Mouse (Mus musculus) hindbrain, embryonic 12.5 days (tissue): ENCODE measurements around the gene Nmt1. TPM values are rescaled to one million over a fixed set of nuclear protein-coding genes. Genes with fewer than 3 reads are reported as not detected.

Experiments used
- ATAC-seq: fragments of 200-750 bp; cut with Nextera tagmentation; 2 replicates; pipeline ENCODE4 v1.8.0; 2017; ENCODE audit warnings: moderate TSS enrichment; ENCODE audit not compliant: low FRiP score
- H3K27ac ChIP-seq: fragments of 300-500 bp; sonication (generic); 2 replicates; pipeline ENCODE4 v1.5.1; 2016; ENCODE audit warnings: mild to moderate bottlenecking
- H3K27me3 ChIP-seq: fragments of 300-500 bp; sonication (generic); 2 replicates; pipeline ENCODE4 v1.6.1; 2016; ENCODE audit warnings: mild to moderate bottlenecking
- H3K36me3 ChIP-seq: fragments of 300-500 bp; sonication (generic); 2 replicates; pipeline ENCODE4 v1.6.1; 2016; ENCODE audit warnings: mild to moderate bottlenecking
- H3K4me1 ChIP-seq: fragments of 300-500 bp; sonication (generic); 2 replicates; pipeline ENCODE4 v1.6.1; 2016
- H3K4me2 ChIP-seq: fragments of 300-500 bp; sonication (generic); replicated peaks from 2 replicates; pipeline ENCODE4 v1.6.1; 2016; ENCODE audit warnings: mild to moderate bottlenecking
- H3K4me3 ChIP-seq: fragments of 300-500 bp; sonication (generic); 2 replicates; pipeline ENCODE4 v1.5.1; 2016; ENCODE audit warnings: mild to moderate bottlenecking
- H3K9ac ChIP-seq: fragments of 300-500 bp; sonication (generic); 2 replicates; pipeline ENCODE4 v1.6.1; 2016; ENCODE audit warnings: mild to moderate bottlenecking, moderate library complexity
- H3K9me3 ChIP-seq: fragments of 300-500 bp; sonication (generic); replicated peaks from 2 replicates; pipeline ENCODE4 v1.6.1; 2016; ENCODE audit warnings: mild to moderate bottlenecking
- WGBS: fragments of 180-500 bp; shearing (Covaris S2); methylation state at CpG from one replicate; pipeline ENCODE4 v1.1.7; 2016; 5-methylcytosine and 5-hydroxymethylcytosine counted together
- polyA plus RNA-seq: library from polyadenylated mRNA; unstranded; fragments of >200 nt; fragmentation: Nextera tagmentation; extraction: Ambion mirVana; gene quantifications from 2 replicates; pipeline ENCODE4 v1.2.1, GENCODE M21; 2016

Nmt1 gene
- polyA plus RNA-seq, 1 experiment from 2014 or later = 40.3 TPM

- H3K27me3 ChIP-seq = peaks cover 11% of the 10 kb centered on the region
- WGBS = 56% methylated on average over 10 of the region's 10 CpGs
- no peaks in the 10 kb centered on the region for H3K9me3 ChIP-seq
- H3K4me3 ChIP-seq = no peak overlapping the region
- no peak for ATAC-seq
- H3K36me3 ChIP-seq = peaks cover 5% of the 10 kb centered on the region; the same call in 1 of the 2 replicates
- peaks cover 9% of the 10 kb centered on the region; the same call in 1 of the 2 replicates for H3K4me1 ChIP-seq
- H3K9ac ChIP-seq = no peak overlapping the region
- no peak overlapping the region for H3K27ac ChIP-seq
- no peak overlapping the region for H3K4me2 ChIP-seq
These were observed 46.2 kb downstream of the Nmt1 start for GRCm38 (mm10) chr11:103074121-103074650.

- H3K4me2 ChIP-seq = no peak overlapping the region
- no peak overlapping the region for H3K9ac ChIP-seq
- peaks cover 18% of the 10 kb centered on the region for H3K27me3 ChIP-seq
- H3K9me3 ChIP-seq = no peaks in the 10 kb centered on the region
- ATAC-seq = no peak
- no peak overlapping the region for H3K4me3 ChIP-seq
- H3K27ac ChIP-seq = no peak overlapping the region
- WGBS = 27% methylated on average over 10 of the region's 10 CpGs
- no peaks in the 10 kb centered on the region for H3K36me3 ChIP-seq
- peaks cover 9% of the 10 kb centered on the region for H3K4me1 ChIP-seq
These were observed 46.9 kb downstream of the Nmt1 start for GRCm38 (mm10) chr11:103074796-103075323.

GRCm38 (mm10) chr11:103076010-103076409 lies 48.0 kb downstream of the Nmt1 start:
- WGBS = 91% methylated on average over 7 of the region's 7 CpGs

GRCm38 (mm10) chr11:103076581-103076980 lies 48.6 kb downstream of the Nmt1 start:
- no peak overlapping the region for H3K9ac ChIP-seq
- no peaks in the 10 kb centered on the region for H3K36me3 ChIP-seq
- peaks cover 35% of the 10 kb centered on the region for H3K27me3 ChIP-seq
- H3K4me2 ChIP-seq = no peak overlapping the region
- H3K27ac ChIP-seq = no peak overlapping the region
- no peak for ATAC-seq
- peaks cover 20% of the 10 kb centered on the region for H3K4me1 ChIP-seq
- H3K9me3 ChIP-seq = no peaks in the 10 kb centered on the region
- WGBS = 80% methylated on average over 8 of the region's 8 CpGs
- H3K4me3 ChIP-seq = no peak overlapping the region

More at GRCm38 (mm10) chr11:103076010-103076409, 48.0 kb downstream of the Nmt1 start:
- Histone ChIP-seq H3K9ac (no peak overlapping the region), H3K36me3 (no peaks in the 10 kb centered on the region), H3K4me3 (no peak overlapping the region), H3K27ac (no peak overlapping the region), H3K4me1 (peaks cover 20% of the 10 kb centered on the region), H3K9me3 (no peaks in the 10 kb centered on the region), H3K27me3 (peaks cover 29% of the 10 kb centered on the region), H3K4me2 (no peak overlapping the region)
- ATAC-seq = no peak

GRCm38 (mm10) chr11:103078131-103078530 lies 50.1 kb downstream of the Nmt1 start:
- WGBS = 80% methylated on average over 11 of the region's 11 CpGs
- Histone ChIP-seq H3K27ac (no peak overlapping the region), H3K4me3 (no peak overlapping the region), H3K4me1 (peaks cover 20% of the 10 kb centered on the region), H3K9ac (no peak overlapping the region), H3K4me2 (no peak overlapping the region), H3K9me3 (no peaks in the 10 kb centered on the region), H3K27me3 (peaks cover 50% of the 10 kb centered on the region), H3K36me3 (no peaks in the 10 kb centered on the region)
- no peak for ATAC-seq

- ATAC-seq = peak; percentile 52; the same call in 1 of the 2 replicates
- Histone ChIP-seq H3K9me3 (no peaks in the 10 kb centered on the region), H3K36me3 (no peaks in the 10 kb centered on the region), H3K9ac (peak overlapping the region; percentile 50), H3K4me2 (peak overlapping the region; percentile 57), H3K27ac (no peak overlapping the region), H3K27me3 (peaks cover 51% of the 10 kb centered on the region), H3K4me1 (peaks cover 11% of the 10 kb centered on the region), H3K4me3 (peak overlapping the region; percentile 30)
- 1% methylated on average over 43 of the region's 43 CpGs for WGBS
These were observed 52.5 kb downstream of the Nmt1 start for GRCm38 (mm10) chr11:103080323-103081091.

GRCm38 (mm10) chr11:103081631-103082030 lies 53.6 kb downstream of the Nmt1 start:
- 48% methylated on average over 6 of the region's 6 CpGs for WGBS
- H3K27me3 ChIP-seq = peaks cover 51% of the 10 kb centered on the region

GRCm38 (mm10) chr11:103093306-103093705 lies 65.3 kb downstream of the Nmt1 start:
- no peaks in the 10 kb centered on the region for H3K9me3 ChIP-seq
- H3K27me3 ChIP-seq = peaks cover 22% of the 10 kb centered on the region
- no peak overlapping the region for H3K4me2 ChIP-seq
- H3K4me3 ChIP-seq = no peak overlapping the region
- no peaks in the 10 kb centered on the region for H3K4me1 ChIP-seq
- 96% methylated on average over 7 of the region's 7 CpGs for WGBS
- no peak overlapping the region for H3K9ac ChIP-seq
- no peak for ATAC-seq
- H3K36me3 ChIP-seq = no peaks in the 10 kb centered on the region
- no peak overlapping the region for H3K27ac ChIP-seq

More at GRCm38 (mm10) chr11:103081631-103082030, 53.6 kb downstream of the Nmt1 start:
- Histone ChIP-seq H3K4me2 (no peak overlapping the region), H3K9ac (no peak overlapping the region), H3K4me3 (no peak overlapping the region), H3K9me3 (no peaks in the 10 kb centered on the region), H3K4me1 (peaks cover 11% of the 10 kb centered on the region), H3K36me3 (no peaks in the 10 kb centered on the region), H3K27ac (no peak overlapping the region)
- no peak for ATAC-seq

GRCm38 (mm10) chr11:103093862-103094833 lies 66.2 kb downstream of the Nmt1 start:
- H3K4me2 ChIP-seq = no peak overlapping the region
- no peak overlapping the region for H3K27ac ChIP-seq
- no peak overlapping the region for H3K9ac ChIP-seq
- no peak for ATAC-seq
- H3K36me3 ChIP-seq = no peaks in the 10 kb centered on the region
- no peaks in the 10 kb centered on the region for H3K9me3 ChIP-seq
- 70% methylated on average over 20 of the region's 20 CpGs for WGBS
- H3K27me3 ChIP-seq = peaks cover 30% of the 10 kb centered on the region
- no peaks in the 10 kb centered on the region for H3K4me1 ChIP-seq
- H3K4me3 ChIP-seq = no peak overlapping the region

- Histone ChIP-seq H3K9me3 (no peaks in the 10 kb centered on the region), H3K27ac (no peak overlapping the region), H3K4me3 (no peak overlapping the region), H3K27me3 (peaks cover 40% of the 10 kb centered on the region), H3K36me3 (no peaks in the 10 kb centered on the region), H3K4me1 (no peaks in the 10 kb centered on the region), H3K9ac (no peak overlapping the region), H3K4me2 (no peak overlapping the region)
- WGBS = 52% methylated on average over 9 of the region's 9 CpGs
- no peak for ATAC-seq
These were observed 67.2 kb downstream of the Nmt1 start for GRCm38 (mm10) chr11:103095107-103095670.

- Histone ChIP-seq H3K27me3 (peaks cover 47% of the 10 kb centered on the region), H3K4me2 (no peak overlapping the region), H3K9me3 (no peaks in the 10 kb centered on the region), H3K27ac (no peak overlapping the region), H3K36me3 (no peaks in the 10 kb centered on the region), H3K4me1 (peaks cover under 1% of the 10 kb centered on the region; the same call in 1 of the 2 replicates), H3K4me3 (no peak overlapping the region), H3K9ac (no peak overlapping the region)
- 92% methylated on average over 6 of the region's 6 CpGs for WGBS
- ATAC-seq = no peak
These were observed 67.8 kb downstream of the Nmt1 start for GRCm38 (mm10) chr11:103095801-103096200.
